Mouse (Mus musculus) G1E (cell line): Measurements from ENCODE around the gene Cyb5r3. TPM values are rescaled to one million over a fixed set of nuclear protein-coding genes. Genes with fewer than 3 reads are reported as not detected.

Experiments used
- ATAC-seq: 2 replicates; pipeline ENCODE4 v1.8.0; 2016; ENCODE audit warnings: mild to moderate bottlenecking; ENCODE audit not compliant: insufficient number of reproducible peaks, poor library complexity, low FRiP score, severe bottlenecking; ENCODE audit errors: extremely low read depth
- DNase-seq: peaks from one replicate; pipeline ENCODE4 v3.0.0; 2012; ENCODE audit warnings: low spot score
- H3K27me3 ChIP-seq: 2 replicates; pipeline ENCODE4 v1.6.1; 2012; ENCODE audit warnings: mild to moderate bottlenecking, low read length, inconsistent platforms; ENCODE audit not compliant: insufficient read depth
- H3K36me3 ChIP-seq: replicated peaks from 2 replicates; pipeline ENCODE3; 2012; ENCODE audit warnings: mild to moderate bottlenecking, inconsistent platforms
- H3K4me1 ChIP-seq: 2 replicates; pipeline ENCODE4 v1.6.1; 2012; ENCODE audit warnings: low read depth, low read length, inconsistent platforms, mixed read lengths; ENCODE audit not compliant: insufficient read depth
- H3K4me3 ChIP-seq: 2 replicates; pipeline ENCODE4 v1.5.1; 2012; ENCODE audit warnings: low read depth, mild to moderate bottlenecking, inconsistent platforms, low read length, moderate library complexity, mixed read lengths
- H3K9me3 ChIP-seq: replicated peaks from 2 replicates; pipeline ENCODE4 v1.6.1; 2012; ENCODE audit warnings: inconsistent platforms
- CTCF ChIP-seq: IDR thresholded peaks from 2 replicates; pipeline ENCODE4 v1.5.1; 2012; ENCODE audit warnings: low read depth, low read length, inconsistent platforms, mixed read lengths
- GATA1 ChIP-seq: IDR thresholded peaks from 2 replicates; pipeline ENCODE4 v1.6.1; 2012; ENCODE audit warnings: borderline replicate concordance, low read length, inconsistent platforms, mixed read lengths
- GATA2 ChIP-seq: IDR thresholded peaks from 2 replicates; pipeline ENCODE4 v1.6.1; 2012; ENCODE audit warnings: low read depth, low read length, inconsistent platforms, borderline replicate concordance
- POLR2AphosphoS5 ChIP-seq: IDR thresholded peaks from 2 replicates; pipeline ENCODE4 v1.6.1; 2012; ENCODE audit warnings: low read depth, low read length, inconsistent platforms; ENCODE audit not compliant: insufficient replicate concordance
- TAL1 ChIP-seq: conservative IDR thresholded peaks from 2 replicates; pipeline ENCODE4 v1.6.1; 2012; ENCODE audit warnings: low read depth, low read length, inconsistent platforms, mixed read lengths
- polyA plus RNA-seq: library from polyadenylated mRNA; stranded (reverse); fragments of >175 nt; gene quantifications from 2 replicates; pipeline ENCODE4 v1.2.3, GENCODE M21; 2012
- total RNA-seq, 2 experiments: library from RNA; stranded (forward) in 1 of 2; stranded (reverse) in 1 of 2; fragments of 200-1000 nt in 1 of 2; fragments of >200 nt in 1 of 2; fragmentation: Nextera tagmentation in 1 of 2; gene quantifications; 2 replicates each; pipeline ENCODE4 v1.2.3; 2014 to 2017

The Cyb5r3 gene
- total and polyA plus RNA-seq, 3 experiments: 46.5 to 167 (median 132) TPM

DNA sequence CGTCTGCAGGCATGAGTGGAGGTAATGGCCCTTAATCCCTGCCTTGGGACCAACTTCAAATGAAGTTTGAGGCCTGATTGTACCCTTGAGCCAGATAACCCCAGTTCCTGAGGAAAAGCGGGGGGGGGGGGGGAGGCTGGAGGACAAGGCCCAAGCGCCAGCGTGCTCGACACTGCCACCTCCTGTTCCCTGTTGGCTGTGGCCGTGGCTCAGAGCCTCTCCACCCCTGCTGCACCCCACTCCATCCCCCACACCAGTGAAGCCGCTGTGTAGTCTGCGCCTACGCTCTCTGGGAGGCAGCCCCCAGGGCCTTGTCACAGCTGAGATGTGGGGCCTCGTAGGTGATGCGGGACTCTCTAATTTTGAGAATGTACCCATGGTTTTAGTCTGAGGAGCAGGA lies 59.5 kb downstream of the Cyb5r3 start:
- H3K9me3 ChIP-seq: no peaks in the 10 kb centered on the region
- DNase-seq (peak; percentile 46), ATAC-seq (no peak)
- no peak overlapping the region for H3K4me3 ChIP-seq
- H3K36me3 ChIP-seq: peaks cover 70% of the 10 kb centered on the region
- H3K27me3 ChIP-seq: no peaks in the 10 kb centered on the region
- H3K4me1 ChIP-seq: peaks cover 13% of the 10 kb centered on the region
- TF ChIP-seq GATA1 (no peak), POLR2AphosphoS5 (no peak), GATA2 (no peak), TAL1 (no peak), CTCF (no peak)

- TF ChIP-seq GATA2 (no peak), TAL1 (no peak), CTCF (no peak), POLR2AphosphoS5 (no peak), GATA1 (no peak)
- no peak for ATAC-seq
- peaks cover 69% of the 10 kb centered on the region for H3K36me3 ChIP-seq
Measured at GRCm38 (mm10) chr15:83111874-83112273, 60.5 kb downstream of the Cyb5r3 start.

DNA sequence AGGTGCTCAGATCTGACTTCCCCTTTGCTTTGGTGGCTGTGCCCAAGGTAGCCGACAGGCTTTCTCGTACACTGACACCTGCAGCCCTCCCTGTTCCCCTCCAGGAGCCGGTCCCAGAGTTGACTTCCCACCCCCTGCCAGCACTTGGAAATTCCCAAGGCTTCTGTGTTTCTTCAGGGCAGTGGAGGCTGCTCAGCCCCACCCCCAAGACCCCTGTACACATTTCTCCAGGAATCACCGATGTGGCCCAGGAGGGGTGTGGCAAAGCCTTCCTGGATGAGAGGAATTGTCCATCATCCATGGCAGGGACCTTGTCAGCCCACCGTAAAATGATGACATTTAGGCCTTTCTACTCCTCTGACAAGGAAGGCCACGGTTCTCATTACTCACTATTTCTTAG lies 61.1 kb downstream of the Cyb5r3 start:
- no peaks in the 10 kb centered on the region for H3K27me3 ChIP-seq
- no peak for ATAC-seq
- peaks cover 70% of the 10 kb centered on the region for H3K36me3 ChIP-seq
- H3K9me3 ChIP-seq: no peaks in the 10 kb centered on the region
- DNase-seq: no peak
- H3K4me3 ChIP-seq: no peak overlapping the region
- no peak for TF ChIP-seq GATA1
- TF ChIP-seq CTCF: no peak
- TF ChIP-seq GATA2: no peak
- TF ChIP-seq TAL1: no peak
- no peak for TF ChIP-seq POLR2AphosphoS5
- H3K4me1 ChIP-seq: peaks cover 4% of the 10 kb centered on the region

More at GRCm38 (mm10) chr15:83111874-83112273, 60.5 kb downstream of the Cyb5r3 start:
- DNase-seq: no peak
- H3K27me3 ChIP-seq: no peaks in the 10 kb centered on the region
- peaks cover 5% of the 10 kb centered on the region for H3K4me1 ChIP-seq
- no peak overlapping the region for H3K4me3 ChIP-seq
- no peaks in the 10 kb centered on the region for H3K9me3 ChIP-seq

GRCm38 (mm10) chr15:83107814-83108213 lies 64.6 kb downstream of the Cyb5r3 start:
- ATAC-seq: no peak
- no peak for TF ChIP-seq TAL1
- no peak for TF ChIP-seq POLR2AphosphoS5
- no peak for TF ChIP-seq GATA1
- TF ChIP-seq CTCF: no peak
- TF ChIP-seq GATA2: no peak
- peaks cover 75% of the 10 kb centered on the region for H3K36me3 ChIP-seq

DNA sequence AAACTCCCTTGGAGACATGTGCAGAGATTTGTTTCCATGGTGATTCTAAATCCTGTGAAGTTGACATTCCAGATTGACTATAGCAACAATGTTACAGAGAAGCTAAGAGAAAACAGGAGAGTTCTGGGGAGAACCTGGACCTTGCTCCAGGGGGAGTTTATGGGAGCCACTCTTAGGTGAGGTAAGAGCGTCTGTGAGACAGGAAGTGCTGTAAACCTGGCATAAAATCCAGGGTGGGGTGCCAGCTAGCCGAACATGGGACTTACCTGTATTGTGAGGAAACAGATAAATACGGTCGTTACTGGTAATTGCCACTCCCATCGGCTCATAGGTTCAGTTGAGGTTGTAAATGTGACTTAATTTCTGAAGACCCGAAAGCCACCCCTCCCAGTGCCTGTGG lies 66.0 kb downstream of the Cyb5r3 start:
- no peak for ATAC-seq
- Histone ChIP-seq H3K27me3 (no peaks in the 10 kb centered on the region), H3K36me3 (peaks cover 86% of the 10 kb centered on the region), H3K9me3 (no peaks in the 10 kb centered on the region), H3K4me1 (peaks cover 3% of the 10 kb centered on the region), H3K4me3 (no peak overlapping the region)
- DNase-seq: no peak
- TF ChIP-seq CTCF (no peak), POLR2AphosphoS5 (no peak), TAL1 (no peak), GATA1 (no peak)

More at GRCm38 (mm10) chr15:83107814-83108213, 64.6 kb downstream of the Cyb5r3 start:
- Histone ChIP-seq H3K4me1 (no peaks in the 10 kb centered on the region; the same call in 1 of the 2 replicates), H3K27me3 (no peaks in the 10 kb centered on the region), H3K4me3 (no peak overlapping the region), H3K9me3 (no peaks in the 10 kb centered on the region)
- DNase-seq: no peak

Other genes starting within 250 kb of the Cyb5r3 start
- 126 and 146 TPM in 2 replicates for gene Tcf20, start 184.7 kb downstream of the Cyb5r3 start, total RNA-seq (2014; fragmentation: Nextera tagmentation)
- 116 and 128 TPM in 2 replicates for gene Tcf20, start 184.7 kb downstream of the Cyb5r3 start, total RNA-seq (2017)
- gene Tcf20, start 184.7 kb downstream of the Cyb5r3 start, polyA plus RNA-seq: 24.2 and 26.1 TPM in 2 replicates
- not detected in 2 replicates for gene Nfam1, start 139.3 kb downstream of the Cyb5r3 start, total RNA-seq (2014; fragmentation: Nextera tagmentation)
- 0.60 and 0.81 TPM in 2 replicates for gene Nfam1, start 139.3 kb downstream of the Cyb5r3 start, total RNA-seq (2017)
- 0.03 and 0.09 TPM in 2 replicates for gene Nfam1, start 139.3 kb downstream of the Cyb5r3 start, polyA plus RNA-seq
- 25.4 and 40.5 TPM in 2 replicates for gene Serhl, start 83.1 kb downstream of the Cyb5r3 start, total RNA-seq (2014; fragmentation: Nextera tagmentation)
- 29.5 and 32.7 TPM in 2 replicates for gene Serhl, start 83.1 kb downstream of the Cyb5r3 start, total RNA-seq (2017)
- 2.3 and 3.1 TPM in 2 replicates for gene Serhl, start 83.1 kb downstream of the Cyb5r3 start, polyA plus RNA-seq
- gene Rrp7a, start 49.8 kb downstream of the Cyb5r3 start, total RNA-seq (2014; fragmentation: Nextera tagmentation): 34.0 and 53.7 TPM in 2 replicates
- gene Rrp7a, start 49.8 kb downstream of the Cyb5r3 start, total RNA-seq (2017): 73.2 and 89.2 TPM in 2 replicates
- 56.2 and 126 TPM in 2 replicates for gene Rrp7a, start 49.8 kb downstream of the Cyb5r3 start, polyA plus RNA-seq
- gene Poldip3, start 23.2 kb downstream of the Cyb5r3 start, total RNA-seq (2014; fragmentation: Nextera tagmentation): 99.3 and 108 TPM in 2 replicates
- gene Poldip3, start 23.2 kb downstream of the Cyb5r3 start, total RNA-seq (2017): 109 and 120 TPM in 2 replicates
- gene Poldip3, start 23.2 kb downstream of the Cyb5r3 start, polyA plus RNA-seq: 237 and 272 TPM in 2 replicates
- gene A4galt, start 79.2 kb upstream of the Cyb5r3 start, total RNA-seq (2014; fragmentation: Nextera tagmentation): not detected in 2 replicates
- 0.06 and 0.11 TPM in 2 replicates for gene A4galt, start 79.2 kb upstream of the Cyb5r3 start, total RNA-seq (2017)
- not detected in 2 replicates for gene A4galt, start 79.2 kb upstream of the Cyb5r3 start, polyA plus RNA-seq
- gene Arfgap3, start 177.7 kb upstream of the Cyb5r3 start, total RNA-seq (2014; fragmentation: Nextera tagmentation): 39.7 and 56.7 TPM in 2 replicates
- gene Arfgap3, start 177.7 kb upstream of the Cyb5r3 start, total RNA-seq (2017): 47.0 and 49.7 TPM in 2 replicates
- gene Arfgap3, start 177.7 kb upstream of the Cyb5r3 start, polyA plus RNA-seq: 7.1 and 8.4 TPM in 2 replicates